Mouse (Mus musculus) lung, embryonic 14.5 days (tissue): Measurements from ENCODE around the gene Pygb. TPM values are rescaled to one million over a fixed set of nuclear protein-coding genes. Genes with fewer than 3 reads are reported as not detected.
A peak's percentile ranks its signal among the peaks of the same experiment; 100 is the strongest.

Experiments used
- ATAC-seq: fragments of 200-750 bp; cut with Nextera tagmentation; 2 replicates; pipeline ENCODE4 v1.8.0; 2017; ENCODE audit warnings: mild to moderate bottlenecking, moderate TSS enrichment, moderate library complexity; ENCODE audit not compliant: insufficient read depth
- DNase-seq: peaks from one replicate; pipeline ENCODE4 v3.0.0-alpha.2; 2015
- H3K27ac ChIP-seq: fragments of 300-500 bp; sonication (generic); 2 replicates; pipeline ENCODE4 v1.5.1; 2014; ENCODE audit warnings: low read depth, mild to moderate bottlenecking, moderate library complexity
- H3K27me3 ChIP-seq: fragments of 300-500 bp; sonication (generic); 2 replicates; pipeline ENCODE4 v1.6.1; 2014; ENCODE audit warnings: low read length, control low read depth; ENCODE audit not compliant: insufficient read depth
- H3K36me3 ChIP-seq: fragments of 300-500 bp; sonication (generic); 2 replicates; pipeline ENCODE4 v1.6.1; 2014; ENCODE audit warnings: control low read depth; ENCODE audit not compliant: insufficient read depth
- H3K4me1 ChIP-seq: fragments of 300-500 bp; sonication (generic); 2 replicates; pipeline ENCODE4 v1.6.1; 2014; ENCODE audit warnings: antibody characterized with exemption, control low read depth; ENCODE audit not compliant: insufficient read depth
- H3K4me2 ChIP-seq: fragments of 300-500 bp; sonication (generic); 2 replicates; pipeline ENCODE4 v1.6.1; 2014; ENCODE audit warnings: mild to moderate bottlenecking
- H3K4me3 ChIP-seq: fragments of 300-500 bp; sonication (generic); 2 replicates; pipeline ENCODE4 v1.5.1; 2014; ENCODE audit warnings: low read depth, low read length
- H3K9ac ChIP-seq: fragments of 300-500 bp; sonication (generic); 2 replicates; pipeline ENCODE4 v1.6.1; 2014
- H3K9me3 ChIP-seq: fragments of 300-500 bp; sonication (generic); 2 replicates; pipeline ENCODE4 v1.6.1; 2016; ENCODE audit warnings: low read depth, low read length, control low read depth
- CTCF ChIP-seq: IDR thresholded peaks from 2 replicates; pipeline ENCODE4 v1.5.1; 2016; ENCODE audit warnings: antibody characterized with exemption, low read depth
- WGBS: fragments of 180-500 bp; shearing (Covaris S2); extraction: QIAGEN DNeasy Blood & Tissue Kit; methylation state at CpG from one replicate; pipeline ENCODE4 v1.1.7; 2014; 5-methylcytosine and 5-hydroxymethylcytosine counted together
- polyA plus RNA-seq: library from polyadenylated mRNA; unstranded; fragments of >200 nt; fragmentation: Nextera tagmentation; extraction: Ambion mirVana; gene quantifications from 2 replicates; pipeline ENCODE4 v1.2.1, GENCODE M21; 2014

Gene Pygb
- polyA plus RNA-seq, 1 experiment from 2014 or later = 52.6 TPM

DNA sequence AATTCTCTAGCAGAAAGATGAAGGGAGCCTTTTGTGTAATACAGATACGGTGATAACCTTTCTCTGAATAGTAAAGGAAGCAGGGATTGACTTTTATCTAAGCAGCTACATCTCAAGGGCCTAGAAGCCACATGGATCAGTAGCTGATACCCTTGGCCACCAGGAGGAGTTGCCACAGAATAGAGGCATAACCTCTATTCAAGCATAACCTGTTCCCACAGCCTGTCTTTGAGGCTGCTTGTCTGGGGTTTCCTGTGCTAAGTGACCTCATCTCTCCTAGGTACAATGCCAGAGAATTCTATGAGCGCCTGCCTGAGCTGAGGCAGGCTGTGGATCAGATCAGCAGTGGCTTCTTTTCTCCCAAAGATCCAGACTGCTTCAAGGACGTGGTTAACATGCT is 41.6 kb downstream of the Pygb start:
- Histone ChIP-seq H3K9me3 (no peaks in the 10 kb centered on the region), H3K4me3 (no peak overlapping the region), H3K9ac (no peak overlapping the region), H3K36me3 (peaks cover 96% of the 10 kb centered on the region), H3K4me2 (no peak overlapping the region), H3K27ac (no peak overlapping the region), H3K4me1 (no peaks in the 10 kb centered on the region), H3K27me3 (no peaks in the 10 kb centered on the region)
- 82% methylated on average over 3 of the region's 3 CpGs for WGBS
- ATAC-seq (no peak), DNase-seq (no peak)
- TF ChIP-seq CTCF = peak; percentile 12; the same call in 1 of the 2 replicates

DNA sequence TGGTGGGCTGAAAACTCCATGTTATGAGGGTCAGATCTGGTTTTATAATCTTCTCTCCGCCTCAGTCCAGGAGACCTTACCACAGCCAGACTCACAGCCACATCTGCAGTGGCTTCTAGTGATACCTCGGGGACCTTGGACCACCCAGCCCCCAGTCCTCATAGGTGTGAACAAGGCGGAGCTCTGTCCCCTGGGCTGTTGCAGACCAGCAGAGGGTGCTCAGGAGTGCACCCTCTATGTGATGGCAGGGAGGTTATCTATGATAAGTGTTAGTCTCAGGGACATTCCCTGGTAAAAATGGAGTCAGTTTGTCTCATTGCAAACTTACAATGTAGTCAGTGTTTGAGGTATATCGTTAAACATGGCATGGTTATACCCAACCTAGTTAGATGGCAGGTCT is 42.1 kb downstream of the Pygb start:
- no peak for DNase-seq
- H3K9me3 ChIP-seq = no peaks in the 10 kb centered on the region
- H3K27ac ChIP-seq = no peak overlapping the region
- H3K27me3 ChIP-seq = no peaks in the 10 kb centered on the region
- H3K4me2 ChIP-seq = no peak overlapping the region
- peaks cover 96% of the 10 kb centered on the region for H3K36me3 ChIP-seq
- no peaks in the 10 kb centered on the region for H3K4me1 ChIP-seq
- TF ChIP-seq CTCF = no peak
- WGBS = 72% methylated on average over 4 of the region's 4 CpGs
- H3K9ac ChIP-seq = no peak overlapping the region
- no peak overlapping the region for H3K4me3 ChIP-seq
- no peak for ATAC-seq

DNA sequence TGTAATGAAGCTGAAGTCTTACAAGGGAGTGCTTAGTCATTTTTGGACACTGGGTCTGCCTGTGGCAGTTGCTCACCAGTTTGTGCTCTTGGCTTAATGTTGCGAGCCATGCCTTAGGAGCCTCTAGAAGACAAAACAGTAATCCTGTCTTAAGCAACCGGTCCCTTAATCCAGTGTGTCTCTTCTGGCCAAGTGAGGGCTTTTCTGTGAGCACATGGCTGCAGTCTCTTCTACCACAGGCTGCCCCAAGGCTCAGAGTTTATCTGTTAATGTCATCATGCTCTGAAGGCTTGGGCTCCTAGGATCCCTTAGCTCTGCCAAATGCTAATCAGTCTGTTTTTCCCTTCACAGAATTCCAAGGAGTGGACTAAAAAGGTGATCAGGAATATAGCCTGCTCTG is 43.5 kb downstream of the Pygb start:
- no peak for ATAC-seq

DNA sequence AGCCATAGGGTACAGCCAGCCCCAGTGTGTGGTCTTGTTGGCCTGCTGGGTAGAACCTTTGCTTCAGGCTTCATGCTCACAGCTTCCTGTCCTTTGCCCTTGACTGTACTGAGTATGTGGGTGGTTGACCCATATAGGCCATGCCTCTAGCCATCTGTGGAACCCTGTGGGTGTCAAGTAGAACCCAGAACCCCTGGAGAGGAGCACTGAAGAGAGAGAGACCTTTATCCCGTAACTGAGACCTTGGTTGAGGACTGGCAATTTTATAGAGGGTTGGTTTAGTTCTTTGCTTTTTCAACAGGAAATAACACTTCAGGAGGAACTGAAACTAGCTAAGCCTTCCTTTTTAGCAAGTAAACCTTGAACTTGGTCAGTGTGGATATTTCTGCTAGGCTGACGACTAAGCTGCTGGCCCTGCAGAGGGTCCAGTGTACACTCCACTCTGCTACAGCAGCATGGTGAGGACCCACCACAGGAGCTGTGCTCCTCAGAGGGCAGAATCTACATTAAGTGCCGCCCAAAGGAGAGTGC is 44.4 kb downstream of the Pygb start:
- Histone ChIP-seq H3K27me3 (no peaks in the 10 kb centered on the region), H3K27ac (no peak overlapping the region), H3K36me3 (peaks cover 85% of the 10 kb centered on the region), H3K9ac (no peak overlapping the region), H3K4me3 (no peak overlapping the region), H3K4me2 (no peak overlapping the region), H3K4me1 (no peaks in the 10 kb centered on the region), H3K9me3 (no peaks in the 10 kb centered on the region)
- ATAC-seq (no peak), DNase-seq (no peak)
- TF ChIP-seq CTCF = no peak
- WGBS = 86% methylated on average over 3 of the region's 3 CpGs

More for the DNA sequence above, 43.5 kb downstream of the Pygb start:
- H3K4me1 ChIP-seq = no peaks in the 10 kb centered on the region
- no peak overlapping the region for H3K4me3 ChIP-seq
- H3K9me3 ChIP-seq = no peaks in the 10 kb centered on the region
- H3K27me3 ChIP-seq = no peaks in the 10 kb centered on the region
- peaks cover 90% of the 10 kb centered on the region for H3K36me3 ChIP-seq
- H3K4me2 ChIP-seq = no peak overlapping the region
- WGBS = 91% methylated on average over 2 of the region's 2 CpGs
- no peak for DNase-seq
- TF ChIP-seq CTCF = no peak
- no peak overlapping the region for H3K27ac ChIP-seq
- H3K9ac ChIP-seq = no peak overlapping the region

DNA sequence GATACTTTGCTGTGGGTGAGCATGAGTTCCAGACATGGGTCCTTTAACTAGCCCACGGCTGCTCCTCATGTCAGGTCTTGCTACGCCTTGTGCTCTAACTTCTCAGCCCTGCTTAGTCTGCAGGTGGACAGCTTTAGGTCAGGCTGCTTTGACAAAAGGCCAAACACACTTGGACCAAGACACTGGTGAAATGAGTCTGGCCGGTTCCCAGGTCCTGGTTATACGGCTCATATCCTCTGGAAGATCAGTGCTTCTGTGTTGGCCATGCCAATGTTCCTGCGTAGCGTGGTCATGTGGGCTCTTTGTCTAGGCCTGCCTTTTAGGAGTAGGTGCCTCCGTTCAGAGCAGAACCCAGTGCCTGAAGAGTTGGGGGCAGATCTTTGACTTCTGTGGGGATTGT is 45.5 kb downstream of the Pygb start:
- Histone ChIP-seq H3K4me2 (no peak overlapping the region), H3K9me3 (no peaks in the 10 kb centered on the region), H3K4me3 (no peak overlapping the region), H3K36me3 (peaks cover 76% of the 10 kb centered on the region), H3K27me3 (no peaks in the 10 kb centered on the region), H3K27ac (no peak overlapping the region), H3K4me1 (no peaks in the 10 kb centered on the region), H3K9ac (no peak overlapping the region)
- DNase-seq (no peak), ATAC-seq (no peak)
- TF ChIP-seq CTCF = no peak
- WGBS = 92% methylated on average over 7 of the region's 7 CpGs

DNA sequence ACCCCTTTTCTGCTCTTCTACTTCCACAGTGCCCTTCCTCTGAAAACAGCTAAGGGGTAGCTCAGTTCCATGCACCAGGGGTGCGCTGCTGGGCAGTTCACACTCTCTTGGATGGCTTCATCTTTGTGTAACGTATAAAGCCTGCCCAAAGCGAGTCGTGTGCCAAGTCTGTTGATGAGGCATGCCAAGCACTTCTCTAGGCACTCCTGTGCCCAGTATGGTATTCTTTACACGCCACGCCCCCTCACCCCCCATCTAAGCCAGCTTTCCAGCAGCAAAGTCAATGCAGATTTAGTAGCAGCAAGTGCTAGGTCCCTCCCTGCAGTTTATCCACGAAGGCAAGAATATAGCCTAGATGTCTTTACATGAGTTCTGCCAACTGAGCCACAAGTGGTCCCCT is 48.1 kb downstream of the Pygb start:
- Histone ChIP-seq H3K9me3 (no peaks in the 10 kb centered on the region), H3K4me1 (no peaks in the 10 kb centered on the region), H3K27me3 (no peaks in the 10 kb centered on the region), H3K4me3 (no peak overlapping the region), H3K27ac (no peak overlapping the region), H3K9ac (no peak overlapping the region), H3K36me3 (peaks cover 57% of the 10 kb centered on the region), H3K4me2 (no peak overlapping the region)
- DNase-seq = no peak
- ATAC-seq = no peak
- TF ChIP-seq CTCF = no peak
- 87% methylated on average over 7 of the region's 7 CpGs for whole genome bisulfite sequencing

DNA sequence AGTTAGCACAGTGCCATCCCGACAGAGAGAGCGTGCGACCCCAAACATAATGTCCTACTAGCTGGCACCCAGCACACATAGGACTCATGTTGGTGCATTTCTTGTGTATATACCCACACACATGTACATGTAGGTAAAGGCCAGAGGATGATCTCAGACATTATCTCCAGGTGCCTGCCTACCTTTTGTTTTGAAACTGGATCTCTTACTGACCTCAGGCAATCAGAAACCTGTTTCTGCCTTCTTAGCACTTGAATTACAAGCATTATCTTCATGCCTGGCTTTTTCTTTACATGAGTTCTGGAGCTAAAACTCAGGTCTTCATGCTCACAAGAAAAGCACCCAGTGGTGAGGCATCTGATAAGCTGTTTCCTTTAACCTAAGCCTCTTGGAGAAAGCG is 49.4 kb downstream of the Pygb start:
- Histone ChIP-seq H3K27me3 (no peaks in the 10 kb centered on the region), H3K9me3 (no peaks in the 10 kb centered on the region), H3K4me1 (no peaks in the 10 kb centered on the region), H3K9ac (no peak overlapping the region), H3K4me2 (no peak overlapping the region), H3K36me3 (peaks cover 44% of the 10 kb centered on the region), H3K27ac (no peak overlapping the region), H3K4me3 (no peak overlapping the region)
- no peak for DNase-seq
- WGBS = 92% methylated on average over 4 of the region's 4 CpGs
- no peak for TF ChIP-seq CTCF
- no peak for ATAC-seq

DNA sequence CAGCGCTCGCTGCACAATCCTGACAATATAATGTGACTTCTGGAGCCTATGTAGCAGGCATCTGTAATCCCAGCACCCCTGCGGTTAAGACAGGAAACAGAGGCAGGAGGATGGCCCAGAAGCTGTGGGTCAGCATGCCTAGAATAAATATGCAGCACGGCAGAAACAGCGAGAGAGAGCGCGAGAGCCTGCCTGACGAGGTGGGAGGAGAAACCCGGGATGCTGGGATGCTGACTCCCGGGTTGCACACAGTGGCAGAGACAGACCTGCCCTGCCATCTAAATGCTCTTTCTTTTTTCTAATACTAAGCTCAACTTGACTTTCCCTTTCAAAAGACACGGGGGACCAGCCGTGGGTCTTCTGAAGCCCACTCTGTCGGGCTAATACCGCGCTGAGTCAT is 50.4 kb downstream of the Pygb start:
- DNase-seq = no peak
- ATAC-seq = no peak
- Histone ChIP-seq H3K9ac (no peak overlapping the region), H3K4me1 (no peaks in the 10 kb centered on the region), H3K27me3 (no peaks in the 10 kb centered on the region), H3K9me3 (no peaks in the 10 kb centered on the region), H3K4me2 (no peak overlapping the region), H3K27ac (no peak overlapping the region), H3K36me3 (peaks cover 35% of the 10 kb centered on the region), H3K4me3 (no peak overlapping the region)
- no peak for TF ChIP-seq CTCF
- 74% methylated on average over 15 of the region's 15 CpGs for WGBS
